Mouse (Mus musculus) heart, adult 2 months (tissue): ENCODE results near the gene Lrrc8c.

Experiments used
- CTCF ChIP-seq: fragments of 200-600 bp; IDR thresholded peaks from 2 replicates; pipeline ENCODE4 v1.8.1; 2022; ENCODE audit warnings: antibody characterized with exemption, mild to moderate bottlenecking, moderate library complexity
- EP300 ChIP-seq: fragments of 200-500 bp; IDR thresholded peaks from 2 replicates; pipeline ENCODE4 v1.6.1; 2011; ENCODE audit warnings: low read depth, low read length, control low read depth; ENCODE audit not compliant: insufficient read depth
- POLR2A ChIP-seq: fragments of 200-500 bp; IDR thresholded peaks from 2 replicates; pipeline ENCODE4 v1.6.1; 2011; ENCODE audit warnings: mild to moderate bottlenecking, low read depth, low read length, control low read depth; ENCODE audit not compliant: insufficient read depth

DNA sequence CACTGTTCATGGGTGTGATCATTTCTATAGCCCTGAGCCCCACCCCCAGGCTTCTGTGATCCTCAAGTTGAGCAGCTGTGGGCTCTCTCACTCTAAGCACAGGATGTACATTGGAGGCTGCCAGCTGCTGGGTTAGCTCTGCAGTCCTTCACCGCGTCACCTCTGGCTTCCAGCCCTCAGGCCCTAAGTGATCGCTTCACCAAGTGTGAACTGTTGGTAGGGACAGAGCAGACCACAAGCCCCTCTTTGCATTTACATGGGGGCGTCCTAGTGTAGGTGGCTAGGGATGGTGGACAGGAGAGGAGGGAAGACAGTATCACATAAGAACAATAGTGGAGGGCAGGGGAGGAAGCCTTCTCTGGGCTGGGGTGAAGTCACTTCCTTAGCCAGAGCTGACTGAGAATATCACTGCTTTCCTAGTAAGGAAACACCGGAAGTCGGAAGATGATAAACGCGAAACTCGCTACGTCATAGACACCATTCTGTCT is 130.4 kb downstream of the Lrrc8c start:
- TF ChIP-seq EP300 (no peak), CTCF (no peak), POLR2A (no peak)
